Mouse (Mus musculus) MEL (cell line): Measurements from ENCODE around the gene Iqsec1. TPM values are rescaled to one million over a fixed set of nuclear protein-coding genes. Genes with fewer than 3 reads are reported as not detected.
A peak's percentile ranks its signal among the peaks of the same experiment; 100 is the strongest.

Experiments used
- DNase-seq: peaks from one replicate; pipeline ENCODE4 v3.0.0; 2011; ENCODE audit warnings: low read depth, low spot score
- H3K27ac ChIP-seq: 2 replicates; pipeline ENCODE4 v1.5.1; 2012; ENCODE audit warnings: low read depth, mild to moderate bottlenecking, control low read depth, low read length, moderate library complexity; ENCODE audit not compliant: control insufficient read depth
- H3K27me3 ChIP-seq, 2 experiments: fragments of 150-350 bp in 1 of 2; sonication (generic) in 1 of 2; 2 replicates each; pipeline ENCODE4 v1.6.1; 2012; ENCODE audit warnings: low read length in 2 of 2, mild to moderate bottlenecking in 2 of 2, improper control_type of control experiment in 1 of 2, moderate library complexity in 1 of 2; ENCODE audit not compliant: insufficient read depth in 2 of 2, control insufficient read depth in 1 of 2
- H3K36me3 ChIP-seq, 2 experiments: 2 replicates each; pipeline ENCODE4 v1.6.1; 2012 to 2014; ENCODE audit warnings: low read length in 2 of 2, improper control_type of control experiment in 1 of 2, inconsistent platforms in 1 of 2, mild to moderate bottlenecking in 1 of 2; ENCODE audit not compliant: insufficient read depth in 2 of 2, control insufficient read depth in 1 of 2
- H3K4me1 ChIP-seq, 2 experiments: fragments of 150-350 bp in 1 of 2; sonication (generic) in 1 of 2; 2 replicates each; pipeline ENCODE4 v1.6.1; 2012; ENCODE audit warnings: low read length in 2 of 2, improper control_type of control experiment in 1 of 2, mild to moderate bottlenecking in 1 of 2; ENCODE audit not compliant: insufficient read depth in 2 of 2, control insufficient read depth in 1 of 2
- H3K4me3 ChIP-seq, 2 experiments: fragments of 150-350 bp in 1 of 2; sonication (generic) in 1 of 2; 2 replicates each; pipeline ENCODE4 v1.5.1; 2012; ENCODE audit warnings: low read depth in 2 of 2, low read length in 2 of 2, mild to moderate bottlenecking in 2 of 2, moderate library complexity in 2 of 2, control low read depth in 1 of 2, improper control_type of control experiment in 1 of 2; ENCODE audit not compliant: control insufficient read depth in 1 of 2, insufficient read depth in 1 of 2
- H3K79me2 ChIP-seq: 2 replicates; pipeline ENCODE4 v1.6.1; 2012; ENCODE audit warnings: mild to moderate bottlenecking, low read length, moderate library complexity; ENCODE audit not compliant: control insufficient read depth, poor library complexity, insufficient read depth
- H3K9ac ChIP-seq: 2 replicates; pipeline ENCODE4 v1.6.1; 2012; ENCODE audit warnings: low read depth, mild to moderate bottlenecking, control low read depth, low read length, moderate library complexity; ENCODE audit not compliant: control insufficient read depth, poor library complexity, severe bottlenecking
- H3K9me3 ChIP-seq: fragments of 150-350 bp; sonication (generic); replicated peaks from 2 replicates; pipeline ENCODE4 v1.6.1; 2012; ENCODE audit warnings: mild to moderate bottlenecking, low read length, improper control_type of control experiment, moderate library complexity; ENCODE audit not compliant: insufficient read depth
- CTCF ChIP-seq, 3 experiments: IDR thresholded peaks in 2 of 3; conservative IDR thresholded peaks in 1 of 3; 2 replicates each; pipeline ENCODE4 v1.5.1; 2011 to 2012; ENCODE audit warnings: low read length in 3 of 3, low read depth in 2 of 3, mild to moderate bottlenecking in 2 of 3, improper control_type of control experiment in 1 of 3, inconsistent platforms in 1 of 3, mixed read lengths in 1 of 3, moderate library complexity in 1 of 3; ENCODE audit not compliant: control insufficient read depth in 1 of 3, insufficient read depth in 1 of 3, poor library complexity in 1 of 3, severe bottlenecking in 1 of 3
- E2F4 ChIP-seq: IDR thresholded peaks from 2 replicates; pipeline ENCODE4 v1.6.1; 2011; ENCODE audit warnings: low read depth, low read length, improper control_type of control experiment, borderline replicate concordance
- ELF1 ChIP-seq: IDR thresholded peaks from 2 replicates; pipeline ENCODE4 v1.6.1; 2014; ENCODE audit warnings: low read depth, mild to moderate bottlenecking, inconsistent platforms, low read length, improper control_type of control experiment, moderate library complexity
- GABPA ChIP-seq: IDR thresholded peaks from 2 replicates; pipeline ENCODE4 v1.6.1; 2012; ENCODE audit warnings: low read depth, mild to moderate bottlenecking, inconsistent platforms, low read length, improper control_type of control experiment, moderate library complexity
- GATA1 ChIP-seq: IDR thresholded peaks from 2 replicates; pipeline ENCODE4 v1.6.1; 2011; ENCODE audit warnings: low read depth, low read length, improper control_type of control experiment
- JUND ChIP-seq: IDR thresholded peaks from 2 replicates; pipeline ENCODE4 v1.6.1; 2011; ENCODE audit warnings: low read depth, mild to moderate bottlenecking, improper control_type of control experiment, low read length
- KAT2A ChIP-seq: conservative IDR thresholded peaks from 2 replicates; pipeline ENCODE4 v1.6.1; 2012; ENCODE audit warnings: low read depth, low read length, improper control_type of control experiment, inconsistent platforms
- MAX ChIP-seq: IDR thresholded peaks from 2 replicates; pipeline ENCODE4 v1.6.1; 2011; ENCODE audit warnings: low read length, improper control_type of control experiment
- NELFE ChIP-seq: IDR thresholded peaks from 2 replicates; pipeline ENCODE4 v1.6.1; 2011; ENCODE audit warnings: low read depth, low read length, improper control_type of control experiment
- POLR2A ChIP-seq, 2 experiments: IDR thresholded peaks; 2 replicates each; pipeline ENCODE4 v1.6.1; 2011 to 2012; ENCODE audit warnings: low read length in 2 of 2, mild to moderate bottlenecking in 2 of 2, control low read depth in 1 of 2, improper control_type of control experiment in 1 of 2, low read depth in 1 of 2, moderate library complexity in 1 of 2; ENCODE audit not compliant: control insufficient read depth in 1 of 2, insufficient read depth in 1 of 2, poor library complexity in 1 of 2
- POLR2AphosphoS2 ChIP-seq: IDR thresholded peaks from 2 replicates; pipeline ENCODE4 v1.6.1; 2011; ENCODE audit warnings: low read length, improper control_type of control experiment
- RAD21 ChIP-seq: IDR thresholded peaks from 2 replicates; pipeline ENCODE4 v1.6.1; 2011; ENCODE audit warnings: mild to moderate bottlenecking, low read depth, low read length, improper control_type of control experiment
- SMC3 ChIP-seq: IDR thresholded peaks from 2 replicates; pipeline ENCODE4 v1.6.1; 2011; ENCODE audit warnings: low read depth, low read length, improper control_type of control experiment
- TBP ChIP-seq: IDR thresholded peaks from 2 replicates; pipeline ENCODE4 v1.8.0; 2011; ENCODE audit warnings: low read depth, low read length, improper control_type of control experiment
- USF2 ChIP-seq, 2 experiments: IDR thresholded peaks; 2 replicates each; pipeline ENCODE4 v1.6.1; 2011 to 2012; ENCODE audit warnings: improper control_type of control experiment in 2 of 2, low read length in 2 of 2, borderline replicate concordance in 1 of 2, inconsistent platforms in 1 of 2, low read depth in 1 of 2, mild to moderate bottlenecking in 1 of 2; ENCODE audit not compliant: insufficient read depth in 1 of 2
- ZC3H11A ChIP-seq: IDR thresholded peaks from 2 replicates; pipeline ENCODE4 v1.6.1; 2012; ENCODE audit warnings: low read depth, mild to moderate bottlenecking, inconsistent platforms, low read length, improper control_type of control experiment
- ZKSCAN1 ChIP-seq: IDR thresholded peaks from 2 replicates; pipeline ENCODE4 v1.6.1; 2012; ENCODE audit warnings: low read depth, mild to moderate bottlenecking, inconsistent platforms, low read length, improper control_type of control experiment, moderate library complexity
- polyA plus RNA-seq, 2 experiments: library from polyadenylated mRNA; stranded (reverse) in 1 of 2; unstranded in 1 of 2; fragments of >175 nt in 1 of 2; fragments of >200 nt in 1 of 2; gene quantifications; 2 replicates each; pipeline versions ENCODE4 v1.2.1 to v1.2.4; 2012; ENCODE audit warnings: low replicate concordance in 2 of 2, low read depth in 1 of 2; ENCODE audit not compliant: insufficient read length in 2 of 2, insufficient read depth in 1 of 2, missing spikeins in 1 of 2
- total RNA-seq: library from RNA; depleted of rRNA; stranded (reverse); fragments of 300-350 nt; gene quantifications from 2 replicates; pipeline ENCODE4 v1.2.3, GENCODE M21; 2012

Iqsec1 gene
- total and polyA plus RNA-seq, 3 experiments = 14.8 to 73.4 (median 30.8) TPM

DNA sequence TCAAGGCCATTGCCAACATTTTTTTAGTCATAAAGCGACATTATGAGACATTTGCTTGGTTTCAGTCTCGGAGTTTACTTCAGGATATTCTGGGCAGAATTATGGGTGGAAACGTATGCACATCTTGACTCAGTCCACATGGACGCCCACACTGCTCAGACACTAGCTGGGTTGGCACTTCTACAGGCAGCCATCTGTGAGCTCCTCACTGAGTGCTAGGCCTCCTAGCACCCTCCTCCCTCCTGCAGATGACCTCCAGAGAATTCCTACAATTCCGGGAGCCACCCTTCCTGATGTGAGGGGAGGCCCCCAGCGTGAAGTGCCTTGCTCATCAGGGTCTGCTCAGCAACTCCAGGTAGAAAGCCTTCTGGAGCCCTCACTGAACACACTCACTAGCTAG is 158.9 kb downstream of the Iqsec1 start:
- Histone ChIP-seq H3K4me3 (no peak overlapping the region), H3K27ac (no peak overlapping the region), H3K4me1 (peaks cover 0 to 4% of the 10 kb centered on the region in 2 experiments; a peak in 1 of 4 replicates), H3K27me3 (no peaks in the 10 kb centered on the region; a peak in 2 of 4 replicates), H3K9ac (no peak overlapping the region), H3K36me3 (no peaks in the 10 kb centered on the region), H3K79me2 (no peaks in the 10 kb centered on the region), H3K9me3 (no peaks in the 10 kb centered on the region)
- TF ChIP-seq MAX (no peak), POLR2A (IDR thresholded peaks at IDR 0.05; ENCODE audit: control insufficient read depth in 1 of 2, insufficient read depth in 1 of 2, low read depth in 1 of 2, low read length in 2 of 2, poor library complexity in 1 of 2) (no peak), CTCF (IDR thresholded peaks at IDR 0.05 in 2 of 3, conservative IDR thresholded peaks at IDR 0.05 in 1 of 3; ENCODE audit: control insufficient read depth in 1 of 3, insufficient read depth in 1 of 3, low read depth in 2 of 3, low read length in 3 of 3, poor library complexity in 1 of 3, severe bottlenecking in 1 of 3) (no peak), JUND (no peak)
- no peak for DNase-seq

DNA sequence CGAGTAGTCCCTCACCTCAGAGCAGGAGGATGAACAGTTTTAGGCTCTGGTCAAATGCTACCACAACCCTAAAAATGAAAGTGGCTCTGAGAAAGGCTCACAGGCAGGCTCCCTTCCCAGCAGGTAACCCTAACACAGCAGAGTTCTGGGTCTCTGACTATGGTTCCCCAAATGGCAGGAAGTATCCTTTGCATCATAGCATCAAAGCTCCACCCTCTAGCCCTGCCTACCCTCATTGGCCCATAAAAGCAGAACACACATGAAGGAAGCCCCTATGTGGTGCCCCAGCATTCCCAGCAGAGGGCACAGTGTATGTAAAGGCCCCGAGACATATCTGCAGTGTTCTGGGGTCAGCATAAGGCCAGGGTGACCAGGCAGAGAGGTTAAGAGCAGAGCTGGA is 163.4 kb downstream of the Iqsec1 start:
- no peak overlapping the region; a peak in 1 of 4 replicates for H3K4me3 ChIP-seq
- H3K36me3 ChIP-seq = no peaks in the 10 kb centered on the region
- H3K9me3 ChIP-seq = no peaks in the 10 kb centered on the region
- no peak overlapping the region for H3K9ac ChIP-seq
- TF ChIP-seq NELFE = peak; percentile 30; the same call in 1 of the 2 replicates
- TF ChIP-seq TBP = peak; percentile 40; the same call in 1 of the 2 replicates
- peak; percentile 33; the same call in 1 of the 2 replicates for TF ChIP-seq ELF1
- TF ChIP-seq KAT2A = no peak
- peak; percentile 30 for TF ChIP-seq RAD21
- TF ChIP-seq POLR2A (IDR thresholded peaks at IDR 0.05; ENCODE audit: control insufficient read depth in 1 of 2, insufficient read depth in 1 of 2, low read depth in 1 of 2, low read length in 2 of 2, poor library complexity in 1 of 2) = peak in 1 of 2 experiments; percentile 58; a peak in 2 of 4 replicates
- peak; percentile 78 for TF ChIP-seq SMC3
- peak; percentile 28; the same call in 1 of the 2 replicates for TF ChIP-seq ZC3H11A
- peak; percentile 20 to 67 (median 53); a peak in 5 of 6 replicates for TF ChIP-seq CTCF (IDR thresholded peaks at IDR 0.05 in 2 of 3, conservative IDR thresholded peaks at IDR 0.05 in 1 of 3; ENCODE audit: control insufficient read depth in 1 of 3, insufficient read depth in 1 of 3, low read depth in 2 of 3, low read length in 3 of 3, poor library complexity in 1 of 3, severe bottlenecking in 1 of 3)
- no peak for TF ChIP-seq USF2 (IDR thresholded peaks at IDR 0.05; ENCODE audit: borderline replicate concordance in 1 of 2, insufficient read depth in 1 of 2, low read depth in 1 of 2, low read length in 2 of 2)
- TF ChIP-seq, all 39 proteins: peak for 8
- Histone ChIP-seq H3K27ac (no peak overlapping the region), H3K27me3 (no peaks in the 10 kb centered on the region; a peak in 2 of 4 replicates), H3K79me2 (no peaks in the 10 kb centered on the region), H3K4me1 (peaks cover 0 to 5% of the 10 kb centered on the region in 2 experiments; a peak in 1 of 4 replicates)
- DNase-seq = peak; percentile 87

DNA sequence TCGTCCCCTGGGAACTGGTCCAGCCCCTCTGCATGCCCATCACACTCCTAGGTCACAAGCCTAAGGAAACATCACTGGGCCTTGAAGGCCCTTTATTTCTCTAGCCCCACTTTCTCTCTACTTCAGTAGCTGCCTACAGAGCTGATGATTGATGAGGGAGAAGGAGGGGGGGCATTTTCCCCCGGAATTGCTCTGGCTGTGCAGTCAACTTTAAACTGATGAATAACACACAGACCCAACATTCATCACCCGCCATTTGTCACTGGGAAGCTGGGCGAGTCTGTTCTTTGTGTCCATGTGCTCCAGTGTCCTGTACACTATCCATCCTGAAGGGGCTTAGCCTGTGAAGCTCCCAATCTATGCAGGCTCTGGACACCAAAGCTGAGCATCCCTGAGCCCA is 165.2 kb downstream of the Iqsec1 start:
- Histone ChIP-seq H3K79me2 (no peaks in the 10 kb centered on the region), H3K27me3 (no peaks in the 10 kb centered on the region), H3K36me3 (no peaks in the 10 kb centered on the region), H3K9me3 (no peaks in the 10 kb centered on the region), H3K9ac (no peak overlapping the region), H3K27ac (no peak overlapping the region), H3K4me3 (no peak overlapping the region)
- DNase-seq = no peak
- TF ChIP-seq POLR2AphosphoS2 (no peak), GABPA (no peak), E2F4 (no peak), GATA1 (no peak), CTCF (IDR thresholded peaks at IDR 0.05 in 2 of 3, conservative IDR thresholded peaks at IDR 0.05 in 1 of 3; ENCODE audit: control insufficient read depth in 1 of 3, insufficient read depth in 1 of 3, low read depth in 2 of 3, low read length in 3 of 3, poor library complexity in 1 of 3, severe bottlenecking in 1 of 3) (no peak), ZKSCAN1 (no peak)
- TF ChIP-seq, all 39 proteins: peak for 0
- H3K4me1 ChIP-seq = peaks cover 0 to 5% of the 10 kb centered on the region in 2 experiments; a peak in 1 of 4 replicates
